Mouse (Mus musculus): ENCODE measurements around the gene Uqcrc2. TPM values are rescaled to one million over a fixed set of nuclear protein-coding genes. Genes with fewer than 3 reads are reported as not detected.

Gene Uqcrc2
- polyA plus RNA-seq, 1 experiment = 21.4 TPM

- no peak for DNase-seq (ENCODE audit: low read depth in 1 of 2, low spot score in 2 of 2)
- Histone ChIP-seq H3K4me1 (ENCODE audit: control insufficient read depth, insufficient read depth, insufficient read length) (no peaks in the 10 kb centered on the region; the same call in 1 of the 2 replicates), H3K27me3 (ENCODE audit: control insufficient read depth, insufficient read depth, low read length) (no peaks in the 10 kb centered on the region), H3K36me3 (ENCODE audit: control insufficient read depth, insufficient read depth, low read length) (peaks cover 1% of the 10 kb centered on the region; the same call in 1 of the 2 replicates), H3K4me3 (ENCODE audit: extremely low read depth, insufficient read depth, insufficient read length) (no peak overlapping the region), H3K27ac (ENCODE audit: insufficient read depth, low read length) (no peak overlapping the region)
- 76% methylated on average over 2 of the region's 2 CpGs for WGBS
- no peak for TF ChIP-seq CTCF (IDR thresholded peaks at IDR 0.05; ENCODE audit: extremely low read depth, insufficient read depth, insufficient read length, insufficient replicate concordance)
- no peak for TF ChIP-seq POLR2A (IDR thresholded peaks at IDR 0.05; ENCODE audit: low read depth, low read length)
Observed at GRCm38 (mm10) chr7:120684731-120685161, 49.8 kb downstream of the Uqcrc2 start.

GRCm38 (mm10) chr7:120685227-120685626 is 50.3 kb downstream of the Uqcrc2 start:
- peaks cover 1% of the 10 kb centered on the region; the same call in 1 of the 2 replicates for H3K36me3 ChIP-seq (ENCODE audit: control insufficient read depth, insufficient read depth, low read length)
- H3K27me3 ChIP-seq (ENCODE audit: control insufficient read depth, insufficient read depth, low read length) = no peaks in the 10 kb centered on the region
- TF ChIP-seq POLR2A (IDR thresholded peaks at IDR 0.05; ENCODE audit: low read depth, low read length) (no peak), CTCF (IDR thresholded peaks at IDR 0.05; ENCODE audit: extremely low read depth, insufficient read depth, insufficient read length, insufficient replicate concordance) (no peak)
- no peaks in the 10 kb centered on the region; the same call in 1 of the 2 replicates for H3K4me1 ChIP-seq (ENCODE audit: control insufficient read depth, insufficient read depth, insufficient read length)
- DNase-seq (ENCODE audit: low read depth in 1 of 2, low spot score in 2 of 2) = no peak
- no peak overlapping the region for H3K4me3 ChIP-seq (ENCODE audit: extremely low read depth, insufficient read depth, insufficient read length)
- WGBS = 89% methylated on average over 6 of the region's 6 CpGs
- no peak overlapping the region for H3K27ac ChIP-seq (ENCODE audit: insufficient read depth, low read length)

GRCm38 (mm10) chr7:120690634-120691033 is 55.7 kb downstream of the Uqcrc2 start:
- no peak overlapping the region for H3K27ac ChIP-seq (ENCODE audit: insufficient read depth, low read length)
- DNase-seq (ENCODE audit: low read depth in 1 of 2, low spot score in 2 of 2) = peak in 1 of 2 experiments; percentile 9
- no peak overlapping the region for H3K4me3 ChIP-seq (ENCODE audit: extremely low read depth, insufficient read depth, insufficient read length)
- peaks cover 3% of the 10 kb centered on the region; the same call in 1 of the 2 replicates for H3K36me3 ChIP-seq (ENCODE audit: control insufficient read depth, insufficient read depth, low read length)
- TF ChIP-seq CTCF (IDR thresholded peaks at IDR 0.05; ENCODE audit: extremely low read depth, insufficient read depth, insufficient read length, insufficient replicate concordance) = 0 out of 2 replicates have a peak, but pooled peaks have one; percentile 10
- no peak for TF ChIP-seq POLR2A (IDR thresholded peaks at IDR 0.05; ENCODE audit: low read depth, low read length)
- H3K27me3 ChIP-seq (ENCODE audit: control insufficient read depth, insufficient read depth, low read length) = no peaks in the 10 kb centered on the region
- 83% methylated on average over 4 of the region's 4 CpGs for WGBS
- H3K4me1 ChIP-seq (ENCODE audit: control insufficient read depth, insufficient read depth, insufficient read length) = no peaks in the 10 kb centered on the region

- Histone ChIP-seq H3K27ac (ENCODE audit: insufficient read depth, low read length) (0 out of 2 replicates have a peak overlapping the region, but pooled peaks have one; percentile 19), H3K36me3 (ENCODE audit: control insufficient read depth, insufficient read depth, low read length) (peaks cover 3% of the 10 kb centered on the region; the same call in 1 of the 2 replicates), H3K4me1 (ENCODE audit: control insufficient read depth, insufficient read depth, insufficient read length) (no peaks in the 10 kb centered on the region), H3K27me3 (ENCODE audit: control insufficient read depth, insufficient read depth, low read length) (no peaks in the 10 kb centered on the region), H3K4me3 (ENCODE audit: extremely low read depth, insufficient read depth, insufficient read length) (no peak overlapping the region)
- TF ChIP-seq POLR2A (IDR thresholded peaks at IDR 0.05; ENCODE audit: low read depth, low read length) (no peak), CTCF (IDR thresholded peaks at IDR 0.05; ENCODE audit: extremely low read depth, insufficient read depth, insufficient read length, insufficient replicate concordance) (no peak)
- DNase-seq (ENCODE audit: low read depth in 1 of 2, low spot score in 2 of 2) = no peak
- 83% methylated on average over 5 of the region's 5 CpGs for WGBS
Observed at GRCm38 (mm10) chr7:120693831-120694375, 58.9 kb downstream of the Uqcrc2 start.

GRCm38 (mm10) chr7:120695196-120695595 is 60.2 kb downstream of the Uqcrc2 start:
- WGBS = 76% methylated on average over 6 of the region's 6 CpGs
- no peak overlapping the region for H3K27ac ChIP-seq (ENCODE audit: insufficient read depth, low read length)
- no peaks in the 10 kb centered on the region for H3K27me3 ChIP-seq (ENCODE audit: control insufficient read depth, insufficient read depth, low read length)
- H3K36me3 ChIP-seq (ENCODE audit: control insufficient read depth, insufficient read depth, low read length) = peaks cover 1% of the 10 kb centered on the region; the same call in 1 of the 2 replicates
- no peak for DNase-seq (ENCODE audit: low read depth in 1 of 2, low spot score in 2 of 2)
- no peak overlapping the region for H3K4me3 ChIP-seq (ENCODE audit: extremely low read depth, insufficient read depth, insufficient read length)
- TF ChIP-seq CTCF (IDR thresholded peaks at IDR 0.05; ENCODE audit: extremely low read depth, insufficient read depth, insufficient read length, insufficient replicate concordance) (no peak), POLR2A (IDR thresholded peaks at IDR 0.05; ENCODE audit: low read depth, low read length) (no peak)
- no peaks in the 10 kb centered on the region for H3K4me1 ChIP-seq (ENCODE audit: control insufficient read depth, insufficient read depth, insufficient read length)

GRCm38 (mm10) chr7:120695641-120696040 is 60.7 kb downstream of the Uqcrc2 start:
- TF ChIP-seq CTCF (IDR thresholded peaks at IDR 0.05; ENCODE audit: extremely low read depth, insufficient read depth, insufficient read length, insufficient replicate concordance) = no peak
- no peak for TF ChIP-seq POLR2A (IDR thresholded peaks at IDR 0.05; ENCODE audit: low read depth, low read length)
- no peak for DNase-seq (ENCODE audit: low read depth in 1 of 2, low spot score in 2 of 2)
- Histone ChIP-seq H3K36me3 (ENCODE audit: control insufficient read depth, insufficient read depth, low read length) (peaks cover 1% of the 10 kb centered on the region; the same call in 1 of the 2 replicates), H3K27me3 (ENCODE audit: control insufficient read depth, insufficient read depth, low read length) (no peaks in the 10 kb centered on the region), H3K4me3 (ENCODE audit: extremely low read depth, insufficient read depth, insufficient read length) (no peak overlapping the region), H3K4me1 (ENCODE audit: control insufficient read depth, insufficient read depth, insufficient read length) (no peaks in the 10 kb centered on the region), H3K27ac (ENCODE audit: insufficient read depth, low read length) (no peak overlapping the region)
- WGBS = 60% methylated on average over 1 of the region's 1 CpGs

GRCm38 (mm10) chr7:120696331-120696730 is 61.4 kb downstream of the Uqcrc2 start:
- TF ChIP-seq POLR2A (IDR thresholded peaks at IDR 0.05; ENCODE audit: low read depth, low read length) = no peak
- TF ChIP-seq CTCF (IDR thresholded peaks at IDR 0.05; ENCODE audit: extremely low read depth, insufficient read depth, insufficient read length, insufficient replicate concordance) = no peak
- H3K27ac ChIP-seq (ENCODE audit: insufficient read depth, low read length) = no peak overlapping the region
- DNase-seq (ENCODE audit: low read depth in 1 of 2, low spot score in 2 of 2) = no peak
- no peaks in the 10 kb centered on the region for H3K4me1 ChIP-seq (ENCODE audit: control insufficient read depth, insufficient read depth, insufficient read length)
- H3K36me3 ChIP-seq (ENCODE audit: control insufficient read depth, insufficient read depth, low read length) = peaks cover 1% of the 10 kb centered on the region; the same call in 1 of the 2 replicates
- H3K4me3 ChIP-seq (ENCODE audit: extremely low read depth, insufficient read depth, insufficient read length) = no peak overlapping the region
- 100% methylated on average over 2 of the region's 2 CpGs for WGBS
- H3K27me3 ChIP-seq (ENCODE audit: control insufficient read depth, insufficient read depth, low read length) = no peaks in the 10 kb centered on the region

Measured in spleen, adult 2 months (tissue).